Mouse (Mus musculus): Measurements from ENCODE around the gene Prtg.
A peak's percentile ranks its signal among the peaks of the same experiment; 100 is the strongest.

The Prtg gene

DNA sequence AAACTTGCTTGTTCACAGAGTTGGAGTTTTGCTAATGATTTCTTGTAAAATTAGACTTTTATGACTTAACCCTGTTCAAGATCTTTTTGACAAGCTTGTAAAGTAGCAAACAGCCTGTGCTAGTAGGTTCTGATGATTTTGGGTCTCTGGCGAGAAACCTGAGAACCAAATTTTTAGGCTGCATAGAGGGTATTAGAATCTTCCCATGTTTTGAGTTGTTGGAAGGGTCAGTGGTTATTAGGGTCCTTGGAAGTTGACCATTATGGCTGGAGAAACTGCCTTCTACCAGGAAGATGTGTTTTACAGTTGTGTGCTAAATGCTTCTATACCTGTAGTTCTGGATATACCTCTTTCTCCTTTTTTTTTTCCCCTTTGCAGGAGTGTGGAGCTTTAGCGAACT, 2.4 kb downstream of the Prtg start:
- no peak for ATAC-seq (ENCODE audit: low TSS enrichment)

DNA sequence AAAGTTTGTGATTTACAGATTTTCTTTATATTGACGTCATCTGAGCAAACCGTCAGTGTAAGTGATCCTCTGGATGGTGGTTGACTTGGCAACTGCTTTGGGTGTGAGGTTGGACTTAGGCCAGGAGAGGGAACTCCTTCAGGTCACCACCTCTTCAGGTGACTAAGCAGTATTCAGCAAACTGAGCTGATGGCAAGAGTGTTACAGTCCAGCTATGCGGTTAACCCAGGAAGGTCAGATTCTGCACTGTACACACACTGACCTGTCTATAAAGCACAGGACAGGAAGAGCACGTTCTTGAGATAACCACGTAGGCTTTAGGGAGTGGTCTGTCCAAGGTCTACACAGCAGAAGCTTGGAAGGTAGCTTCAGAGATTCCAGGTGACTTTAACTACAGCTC, 3.9 kb downstream of the Prtg start:
- no peak for ATAC-seq (ENCODE audit: low TSS enrichment)

DNA sequence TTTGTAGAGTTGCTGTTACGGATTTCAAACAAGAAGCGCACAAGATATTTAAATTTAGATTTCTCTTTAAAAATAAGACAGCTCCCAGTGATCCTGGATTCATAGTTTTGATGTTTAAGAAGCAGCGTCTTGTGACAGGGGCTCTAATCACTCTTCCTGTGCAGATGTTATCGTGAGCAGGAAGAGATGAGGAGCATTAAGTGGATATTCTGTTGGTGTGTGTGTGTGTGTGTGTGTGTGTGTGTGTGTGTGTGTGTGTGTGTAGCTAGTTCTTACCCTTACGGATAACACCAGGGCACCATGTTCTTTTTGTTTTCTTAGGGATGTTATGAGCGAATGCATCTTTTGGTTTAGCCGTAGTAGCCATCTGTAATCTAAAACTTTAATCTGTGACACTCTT, 5.4 kb downstream of the Prtg start:
- ATAC-seq (ENCODE audit: low TSS enrichment) = no peak

DNA sequence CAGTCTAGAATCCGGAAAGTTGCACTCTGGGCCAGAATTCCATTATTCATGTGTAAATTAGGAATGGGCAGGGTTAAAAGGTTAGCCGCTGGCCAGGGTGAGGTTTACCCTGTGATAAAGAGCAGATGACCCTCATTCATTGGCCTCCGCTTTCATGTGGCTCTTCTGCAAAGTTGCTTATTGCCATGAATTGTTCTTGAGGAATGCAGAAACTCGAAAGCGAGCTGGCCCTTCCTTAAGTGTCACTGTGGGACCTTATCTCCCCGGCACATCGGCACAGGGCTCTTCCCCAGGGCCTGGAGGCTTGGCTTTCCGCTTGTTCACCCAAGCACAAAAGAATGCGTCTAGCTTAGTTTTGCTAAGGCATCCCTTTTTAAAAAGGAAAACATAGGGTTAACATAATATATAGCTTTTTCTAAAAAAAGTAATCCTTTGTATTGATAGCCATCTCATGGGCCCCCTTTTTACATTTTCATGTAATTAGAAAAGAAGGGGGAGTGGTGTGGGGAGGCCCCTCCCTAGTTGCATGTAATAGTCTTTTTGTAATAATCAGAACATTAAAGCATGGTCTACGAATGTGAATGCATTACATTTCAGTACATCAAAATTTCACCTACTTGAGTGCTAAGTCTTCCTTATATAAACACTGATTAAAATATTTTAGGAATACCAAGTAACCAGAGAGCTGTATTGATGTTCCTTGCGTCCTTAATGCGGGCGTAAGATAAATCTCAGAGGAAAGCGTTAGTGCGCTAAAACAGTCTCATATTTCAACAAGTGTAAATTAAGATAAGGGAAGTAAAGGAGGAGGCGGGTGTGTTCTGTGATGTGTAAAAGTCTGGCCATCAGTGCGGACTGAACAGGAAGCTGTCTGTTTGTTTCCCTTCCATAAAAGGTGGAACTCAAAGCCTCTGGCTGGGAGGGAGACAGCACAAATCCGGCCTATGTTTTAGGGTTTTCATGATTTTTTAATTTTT, 6.2 kb downstream of the Prtg start:
- no peak for ATAC-seq (ENCODE audit: low TSS enrichment)

DNA sequence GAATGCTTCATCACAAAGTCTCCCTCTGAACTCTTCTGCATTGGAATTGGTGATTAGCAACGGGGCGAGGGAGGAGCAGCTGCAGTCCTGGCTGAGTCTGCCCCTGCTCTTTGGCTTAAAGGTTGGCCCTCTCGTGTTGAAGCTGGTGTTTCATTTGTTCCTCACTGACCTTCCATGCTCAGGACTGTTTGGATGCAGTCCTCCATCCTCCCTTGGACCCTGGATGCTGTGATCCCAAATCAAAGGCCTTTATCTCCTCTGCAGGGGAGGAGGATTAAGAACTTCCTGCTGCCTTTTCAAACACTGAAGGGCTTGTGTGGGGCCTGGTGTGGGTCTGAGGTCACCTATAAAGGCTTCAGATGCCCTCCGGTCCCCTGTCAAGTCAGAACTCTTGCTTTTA, 18.8 kb downstream of the Prtg start:
- ATAC-seq (ENCODE audit: low TSS enrichment) = no peak

DNA sequence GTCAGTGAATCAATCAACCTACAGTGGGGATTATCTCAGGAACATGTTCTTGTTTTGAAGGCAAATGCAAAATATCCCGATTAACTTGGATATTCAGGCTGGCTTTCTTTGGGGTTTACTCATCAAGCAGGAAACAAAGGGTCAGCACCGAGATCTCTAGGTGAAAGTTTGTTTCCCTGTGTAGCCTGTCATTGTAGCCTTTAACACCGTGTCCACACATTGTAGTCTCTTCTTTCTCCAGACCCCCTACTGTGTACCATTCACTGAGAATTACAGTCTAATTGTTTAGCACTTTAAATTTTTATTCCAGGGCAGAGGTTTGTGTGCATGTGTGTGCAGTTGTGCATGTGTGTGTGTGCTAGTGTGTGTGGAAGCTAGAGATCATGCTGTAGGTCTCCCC, 19.3 kb downstream of the Prtg start:
- ATAC-seq (ENCODE audit: low TSS enrichment) = no peak

DNA sequence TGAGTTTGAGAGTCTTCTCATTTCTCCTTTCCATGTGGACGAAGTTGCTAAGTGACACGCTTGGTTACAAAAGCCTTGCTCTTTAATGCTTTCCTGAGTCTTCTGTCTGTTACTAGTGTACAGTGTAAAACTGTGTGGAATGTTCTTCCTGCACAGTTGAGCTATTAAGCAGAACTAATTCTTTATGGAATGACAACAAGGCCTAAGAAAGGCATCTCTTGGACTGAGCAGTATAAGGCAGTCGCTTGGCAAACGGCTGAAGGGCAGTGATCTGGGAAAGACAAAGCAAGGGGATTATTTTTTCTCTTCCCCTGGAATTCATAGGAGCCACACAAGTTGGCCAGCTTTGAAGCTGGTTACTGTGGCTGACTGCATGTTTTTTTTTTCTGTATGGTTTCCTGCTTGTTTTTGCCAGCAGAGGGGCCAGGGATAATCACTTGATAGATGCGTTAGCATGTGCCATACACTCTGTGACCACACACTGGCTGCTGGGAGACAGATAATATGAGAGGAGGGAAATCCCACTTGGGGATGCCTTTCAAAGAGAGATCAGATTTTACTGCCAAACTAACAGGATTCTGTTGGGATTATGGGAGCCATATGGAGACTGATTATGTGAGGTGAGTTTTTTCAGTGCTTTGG, 22.1 kb downstream of the Prtg start:
- no peak for ATAC-seq (ENCODE audit: low TSS enrichment)

DNA sequence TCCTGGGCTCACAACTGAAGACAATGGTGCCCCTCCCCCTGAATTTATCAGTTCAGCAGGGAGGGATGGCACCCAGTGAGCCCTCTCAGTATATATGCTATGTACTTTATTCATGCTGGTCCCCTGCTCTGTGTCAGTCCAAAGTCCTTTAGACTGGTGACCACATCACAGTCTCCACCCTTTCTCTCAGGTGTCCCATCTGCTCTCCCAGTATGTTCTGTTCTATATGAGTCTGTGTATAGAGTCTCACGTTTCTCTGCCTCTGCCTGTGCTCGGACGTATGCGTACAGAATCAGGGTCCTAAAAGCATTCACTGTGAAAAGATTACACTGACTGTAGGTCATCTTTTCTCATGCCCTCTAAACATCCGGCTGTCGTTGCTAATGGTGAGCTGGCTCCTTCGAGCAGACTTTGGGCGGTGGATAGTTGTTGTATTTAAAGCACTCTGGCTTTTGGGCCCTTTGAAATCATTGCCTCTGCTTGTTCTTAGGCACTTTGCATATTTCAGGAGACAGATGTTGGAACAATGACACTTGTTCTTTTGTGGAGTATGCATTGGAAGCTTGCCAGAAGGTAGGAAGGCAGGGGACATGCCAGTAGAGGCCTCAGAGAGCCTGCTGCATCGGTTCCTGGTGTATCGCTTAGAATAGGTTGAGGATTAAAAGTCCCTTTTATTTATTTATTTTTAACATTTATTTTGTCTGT, 27.5 kb downstream of the Prtg start:
- no peak for ATAC-seq (ENCODE audit: low TSS enrichment)

DNA sequence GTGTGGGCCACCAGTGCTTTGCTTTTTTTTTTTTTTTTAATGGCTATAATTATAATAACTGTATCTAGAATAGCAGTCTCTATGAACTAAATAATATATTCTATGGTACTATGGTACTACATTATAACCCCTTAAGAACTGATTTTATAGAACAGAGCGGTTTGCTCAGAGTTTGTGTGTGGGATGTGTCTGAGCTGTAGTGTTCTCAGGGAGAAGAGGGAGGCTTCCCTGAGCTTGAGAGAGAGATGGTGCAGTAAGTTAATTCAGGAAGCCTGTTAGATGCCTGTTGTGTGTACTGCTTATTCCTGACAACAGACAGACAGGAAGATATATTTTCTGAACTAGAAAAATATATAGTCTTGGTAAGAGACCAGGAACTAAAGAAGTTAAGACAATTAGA, 28.3 kb downstream of the Prtg start:
- peak; percentile 93 for ATAC-seq (ENCODE audit: low TSS enrichment)

DNA sequence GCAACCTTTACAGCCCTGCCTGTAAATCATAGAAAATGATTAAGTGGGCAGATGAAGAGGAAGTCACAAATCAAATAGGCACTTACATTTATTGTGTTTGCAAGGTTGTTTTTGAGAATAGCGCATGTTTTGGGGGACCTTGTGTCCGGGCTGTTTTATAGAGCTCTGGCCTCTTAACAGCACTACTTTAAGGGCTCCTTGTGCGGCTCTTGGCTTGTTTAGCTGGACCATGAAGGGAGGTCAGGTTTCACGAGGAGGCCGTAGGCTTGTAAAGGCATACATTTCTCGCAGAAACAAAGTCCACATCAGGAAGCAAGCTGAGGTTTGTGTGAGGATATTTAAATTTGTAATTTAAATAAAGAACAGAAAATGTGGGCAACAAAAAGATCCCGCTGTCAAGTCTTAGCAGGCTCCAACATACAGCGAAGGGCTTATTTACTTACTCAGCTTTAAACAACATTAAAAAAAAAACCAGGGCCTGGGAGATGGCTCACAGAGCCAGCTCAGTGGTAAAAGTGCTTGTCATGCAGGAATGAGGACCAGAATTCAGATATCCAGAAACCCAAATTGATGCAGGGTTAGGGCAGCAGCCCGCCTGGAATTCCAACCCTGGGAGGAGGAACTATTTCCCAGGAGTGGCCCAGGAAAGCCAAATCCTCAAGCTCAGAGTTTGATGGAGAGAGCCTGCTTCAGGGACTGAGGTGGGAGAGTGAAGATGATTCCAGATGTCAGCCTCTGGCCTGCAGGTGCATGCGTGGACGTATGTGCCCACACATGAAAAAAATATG, 30.2 kb downstream of the Prtg start:
- no peak for ATAC-seq (ENCODE audit: low TSS enrichment)

DNA sequence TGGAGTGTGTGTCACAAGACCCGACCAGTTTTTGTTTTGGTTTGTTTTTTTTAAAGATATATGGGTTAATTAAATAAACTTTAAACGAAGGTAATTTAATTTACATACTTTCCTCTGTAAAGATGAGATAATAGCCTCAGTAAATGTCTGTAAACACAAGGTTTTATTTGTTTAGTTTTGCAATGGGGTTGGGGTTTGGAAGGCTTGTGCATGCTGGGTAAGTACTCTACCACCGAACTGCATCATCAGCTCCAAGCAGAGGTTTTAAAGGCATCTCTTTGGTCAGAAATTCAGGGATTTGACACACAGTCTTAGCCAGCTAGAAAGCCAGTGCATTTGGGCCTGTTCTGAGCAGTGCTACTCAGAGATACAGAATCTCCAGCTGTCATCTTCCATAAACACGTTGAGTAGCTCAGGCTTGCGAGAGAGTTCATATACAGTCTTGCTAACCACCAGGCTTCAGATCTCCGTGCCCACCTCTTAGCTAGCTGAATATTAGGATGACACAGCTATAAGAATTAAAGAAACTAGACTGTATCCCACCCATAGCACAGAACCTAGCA, 31.0 kb downstream of the Prtg start:
- ATAC-seq (ENCODE audit: low TSS enrichment) = no peak

DNA sequence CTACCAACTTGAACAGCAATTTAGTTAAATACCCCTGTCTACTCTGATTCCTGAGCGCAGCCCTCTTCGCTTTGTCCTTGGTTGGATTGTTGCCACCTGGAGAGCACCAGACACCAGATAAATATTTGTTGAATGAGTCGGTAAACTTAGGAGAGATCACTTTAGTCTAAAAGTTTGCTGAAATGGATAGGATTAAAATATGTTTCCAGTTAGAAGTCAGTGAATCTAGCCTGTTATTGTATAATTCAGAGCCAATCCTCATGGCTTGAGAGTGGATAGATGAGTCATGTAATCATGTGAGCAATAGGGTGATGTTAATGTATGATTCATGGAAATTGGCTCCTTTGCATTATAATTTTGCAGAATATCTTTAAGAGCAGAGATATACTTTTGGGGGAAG, 31.6 kb downstream of the Prtg start:
- peak; percentile 61; the same call in 1 of the 2 replicates for ATAC-seq (ENCODE audit: low TSS enrichment)

DNA sequence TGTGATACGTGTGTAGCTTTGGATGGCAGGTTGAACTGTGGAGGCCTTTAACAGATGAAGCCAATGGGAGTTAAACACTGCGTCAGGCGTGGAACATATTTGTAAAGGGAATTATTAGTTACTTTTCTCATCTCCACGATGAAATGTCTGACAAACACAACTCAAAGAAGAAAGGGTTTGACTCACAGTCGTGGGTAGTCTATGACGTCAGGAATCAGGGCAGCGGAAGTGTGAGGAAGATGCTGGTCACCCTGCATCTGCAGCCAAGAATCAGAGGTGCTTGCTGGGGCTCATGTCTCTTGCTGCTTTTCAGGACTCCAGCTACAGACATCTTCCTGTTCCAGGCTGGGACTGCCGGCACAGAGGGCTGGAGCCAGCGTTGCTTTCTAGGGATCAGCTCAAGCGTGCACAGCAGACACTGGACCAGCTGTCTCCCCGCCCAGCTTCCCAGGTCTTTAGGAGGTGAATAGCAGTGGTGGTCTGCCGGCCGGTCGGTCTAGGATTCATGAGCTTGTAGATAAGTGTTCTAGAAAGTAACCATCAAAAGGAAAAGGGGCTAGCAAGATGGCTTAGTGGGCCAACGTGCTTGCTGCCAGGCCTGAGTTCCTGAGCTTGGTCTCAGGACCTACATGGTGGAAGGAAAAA, 32.8 kb downstream of the Prtg start:
- ATAC-seq (ENCODE audit: low TSS enrichment) = no peak

DNA sequence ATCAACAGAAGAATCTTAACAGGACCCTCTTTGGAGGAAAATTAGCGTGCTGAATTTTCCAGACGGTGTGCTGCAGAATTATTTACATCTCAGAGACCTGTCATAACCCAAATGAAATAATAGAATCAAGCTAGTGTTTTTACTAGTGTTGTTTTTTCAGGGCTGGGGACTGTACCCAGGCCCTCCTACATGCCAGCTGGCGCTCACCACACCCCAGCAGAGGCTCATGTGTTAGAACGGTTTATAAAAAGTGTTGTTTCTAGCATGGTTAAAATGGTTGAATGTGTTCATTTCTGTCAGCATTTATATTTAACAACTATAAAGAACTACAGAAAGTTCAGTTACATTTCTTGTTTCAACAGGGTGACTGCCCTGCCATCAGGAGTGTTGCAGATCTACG, 37.8 kb downstream of the Prtg start:
- peak; percentile 98 for ATAC-seq (ENCODE audit: low TSS enrichment)

DNA sequence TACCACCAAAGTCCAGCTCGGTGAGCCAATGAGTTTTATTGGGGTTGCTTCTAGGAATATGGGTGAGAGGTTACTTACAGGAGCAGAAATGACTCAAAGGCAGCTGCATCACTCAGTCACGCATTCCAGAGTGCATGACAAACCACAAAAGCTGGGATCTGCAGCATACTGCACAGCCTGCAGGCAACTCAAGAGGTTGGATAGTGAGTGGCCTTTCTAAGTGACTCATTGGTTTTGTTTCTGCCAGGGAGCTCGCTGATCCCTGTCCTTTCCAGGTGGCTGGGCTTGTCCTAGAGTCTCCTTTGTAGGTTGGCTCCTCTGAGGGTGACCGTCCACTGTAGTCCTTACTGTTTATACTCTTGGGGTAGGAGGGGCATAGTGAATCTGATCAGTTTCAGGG, 39.5 kb downstream of the Prtg start:
- ATAC-seq (ENCODE audit: low TSS enrichment) = no peak

DNA sequence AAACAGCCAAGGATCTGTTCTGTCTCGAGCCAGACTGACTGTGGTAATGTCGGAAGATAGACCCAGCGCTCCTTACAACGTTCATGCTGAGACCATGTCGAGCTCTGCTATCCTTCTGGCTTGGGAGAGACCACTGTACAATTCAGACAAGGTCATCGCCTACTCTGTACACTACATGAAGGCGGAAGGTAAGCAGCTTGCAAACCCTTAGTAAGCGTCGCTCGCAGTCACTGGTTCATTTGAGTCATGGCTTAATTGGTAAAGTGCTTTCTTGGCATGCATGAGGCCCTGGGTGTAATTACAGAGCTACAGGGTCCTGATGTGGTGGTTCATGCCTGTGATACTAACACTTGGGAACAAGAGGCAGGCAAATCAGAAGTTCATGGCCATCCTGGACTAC, 44.9 kb downstream of the Prtg start:
- ATAC-seq (ENCODE audit: low TSS enrichment) = no peak

DNA sequence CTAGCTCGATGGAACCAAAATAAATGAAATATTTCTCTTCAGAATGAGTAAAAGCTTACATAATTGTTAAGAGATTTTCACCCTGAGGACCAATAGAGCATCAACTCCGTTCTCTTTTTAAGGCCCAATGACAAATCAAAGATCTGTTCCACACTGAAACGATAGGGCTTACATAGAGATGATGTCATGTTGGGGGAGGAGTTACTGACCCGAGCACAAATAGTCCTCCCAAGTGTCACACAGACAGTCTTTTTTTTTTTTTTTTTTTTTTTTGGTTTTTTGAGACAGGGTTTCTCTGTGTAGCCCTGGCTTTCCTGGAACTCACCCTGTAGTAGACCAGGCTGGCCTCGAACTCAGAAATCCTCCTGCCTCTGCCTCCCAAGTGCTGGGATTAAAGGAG, 45.3 kb downstream of the Prtg start:
- ATAC-seq (ENCODE audit: low TSS enrichment) = no peak

DNA sequence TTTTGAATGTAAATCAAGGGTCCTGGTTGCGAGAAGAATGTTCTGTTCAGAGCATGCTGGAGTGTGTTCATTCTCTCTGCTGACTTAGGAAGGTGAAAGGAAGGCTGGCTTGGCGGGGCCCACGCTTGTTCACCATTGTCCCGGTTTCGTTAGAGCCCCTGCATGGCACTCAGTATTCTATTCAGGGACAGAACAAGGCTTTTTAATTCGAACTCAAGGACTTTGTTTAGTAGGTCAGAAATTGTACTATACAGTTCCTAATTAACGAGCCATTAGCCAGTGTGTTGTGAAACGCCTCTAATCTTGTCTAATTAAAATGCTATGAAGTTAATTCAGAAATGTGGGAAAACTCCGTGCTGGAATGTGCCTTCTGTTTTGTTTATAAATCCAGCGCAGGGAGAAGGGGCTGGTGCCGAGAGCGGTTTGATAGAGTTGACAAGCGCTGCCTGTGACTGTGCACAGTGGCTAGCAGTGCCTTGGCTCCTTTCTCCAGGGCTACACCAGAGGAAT, 47.1 kb downstream of the Prtg start:
- peak; percentile 47; the same call in 1 of the 2 replicates for ATAC-seq (ENCODE audit: low TSS enrichment)

DNA sequence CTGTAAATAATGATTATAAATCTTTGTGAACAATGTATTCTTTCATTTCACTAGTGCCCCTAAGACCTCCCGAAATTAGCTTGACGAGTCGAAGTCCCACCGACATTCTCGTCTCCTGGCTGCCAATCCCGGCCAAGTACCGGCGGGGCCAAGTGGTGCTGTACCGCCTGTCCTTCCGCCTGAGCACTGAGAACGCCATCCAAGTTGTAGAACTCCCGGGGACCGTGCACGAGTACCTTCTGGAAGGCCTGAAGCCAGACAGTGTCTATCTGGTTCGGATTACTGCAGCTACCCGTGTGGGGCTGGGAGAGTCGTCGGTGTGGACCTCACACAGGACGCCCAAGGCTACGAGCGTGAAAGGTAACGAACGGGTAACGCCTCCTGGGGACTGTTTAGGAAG, 50.0 kb downstream of the Prtg start:
- ATAC-seq (ENCODE audit: low TSS enrichment) = no peak

DNA sequence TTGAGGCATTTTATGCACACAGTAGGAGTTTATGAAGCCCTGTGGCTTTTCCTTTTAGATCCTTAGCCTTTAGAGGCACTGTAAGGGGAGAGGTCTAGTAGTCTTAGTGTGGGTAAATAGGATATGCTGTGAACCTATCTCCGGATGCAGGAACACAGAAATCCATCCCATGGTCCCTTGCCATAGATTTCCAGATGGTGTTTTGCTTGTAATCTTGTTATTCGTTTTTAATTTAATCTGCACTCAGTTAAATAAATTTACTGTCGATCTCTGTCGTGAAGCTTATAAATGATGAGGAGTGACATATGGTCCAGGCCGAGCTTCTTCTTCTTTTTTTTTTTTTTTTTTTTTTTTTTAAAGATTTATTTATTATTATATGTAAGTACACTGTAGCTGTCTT, 54.1 kb downstream of the Prtg start:
- ATAC-seq (ENCODE audit: low TSS enrichment) = no peak

DNA sequence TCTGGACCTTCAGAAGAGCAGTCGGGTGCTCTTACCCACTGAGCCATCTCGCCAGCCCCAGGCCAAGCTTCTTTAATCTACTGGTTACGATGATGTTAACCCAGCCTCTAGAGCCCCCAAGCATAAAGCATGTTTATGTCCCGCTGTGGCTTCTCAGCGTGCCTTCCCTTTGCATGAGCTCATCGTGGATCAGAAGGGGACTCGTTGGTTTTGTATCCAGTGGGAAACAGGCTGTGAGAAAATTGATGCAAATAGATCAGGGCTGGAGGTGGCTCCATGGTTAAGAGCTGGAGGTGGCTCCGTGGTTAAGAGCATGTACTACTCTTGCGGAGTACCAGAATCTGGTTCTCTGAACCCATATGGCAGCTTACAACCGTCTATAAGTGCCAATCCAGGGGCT, 54.6 kb downstream of the Prtg start:
- ATAC-seq (ENCODE audit: low TSS enrichment) = no peak

All from frontal cortex, adult (tissue).